Mouse (Mus musculus) left cerebral cortex, postnatal 14 days (tissue): ENCODE results near the gene Hmbs. TPM values are rescaled to one million over a fixed set of nuclear protein-coding genes. Genes with fewer than 3 reads are reported as not detected.
"Not testable (repeated sequence)": the region's sequence is repeated elsewhere in the genome, so short reads cannot be mapped to it uniquely, and the experiment has no call there.

ENCODE experiments used
- DNase-seq, 2 experiments: peaks; one replicate each; pipeline ENCODE4 v3.0.0; 2021 to 2022; ENCODE audit warnings: low spot score in 2 of 2, mixed read lengths in 1 of 2
- intact Hi-C: fragments of 180-260 bp; cut with DNase I; formaldehyde crosslinking; loops from one replicate; pipeline ENCODE4 v1.15.1; 2025
- microRNA-seq, 2 experiments: library from miRNA; unstranded; fragments of <30 nt; microRNA quantifications; one replicate each; pipeline ENCODE4 v1.2.0; 2022
- total RNA-seq, 2 experiments: library from RNA; stranded (reverse); gene quantifications; 2 replicates each; pipeline ENCODE4 v1.2.3; 2021

The Hmbs gene
- total RNA-seq, 2 experiments from 2014 or later: 18.3 to 20.2 TPM

GRCm38 (mm10) chr9:44310750-44311135 is 33.3 kb downstream of the Hmbs start:
- no peak for DNase-seq
- intact Hi-C loops: no loop called here

- intact Hi-C loops: no loop called here
- DNase-seq: no peak
These were observed 34.3 kb downstream of the Hmbs start for GRCm38 (mm10) chr9:44309756-44310155.

- no peak for DNase-seq
- intact Hi-C loops: no loop called here
These were observed 36.8 kb downstream of the Hmbs start for GRCm38 (mm10) chr9:44307248-44307647.

- no peak for DNase-seq
- intact Hi-C loops: no loop called here
These were observed 37.5 kb downstream of the Hmbs start for GRCm38 (mm10) chr9:44306532-44306931.

- intact Hi-C loops: no loop called here
- DNase-seq: peak; percentile 99
These were observed 38.5 kb downstream of the Hmbs start, which contains the start of gene Hinfp for GRCm38 (mm10) chr9:44305466-44306079. Hinfp (minus strand) TSS chr9:44305671.

GRCm38 (mm10) chr9:44300001-44300400 is 44.0 kb downstream of the Hmbs start:
- DNase-seq, intact Hi-C loops: not testable (repeated sequence)

- DNase-seq: peak in 1 of 2 experiments; percentile 43
- intact Hi-C loops: no loop called here
These were observed 51.5 kb downstream of the Hmbs start for GRCm38 (mm10) chr9:44292490-44292889.

- intact Hi-C loops: no loop called here
- no peak for DNase-seq
These were observed 55.1 kb downstream of the Hmbs start for GRCm38 (mm10) chr9:44288959-44289291.

- DNase-seq: peak in 1 of 2 experiments; percentile 47
- intact Hi-C loops: no loop called here
These were observed 55.7 kb downstream of the Hmbs start, which contains the start of gene Abcg4 for GRCm38 (mm10) chr9:44288076-44288958. Abcg4 (minus strand) TSS chr9:44288615.

- peak in 1 of 2 experiments; percentile 22 for DNase-seq
- intact Hi-C loops: no loop called here
These were observed 56.5 kb downstream of the Hmbs start for GRCm38 (mm10) chr9:44287401-44288075.

- intact Hi-C loops: no loop called here
- no peak for DNase-seq
These were observed 57.0 kb downstream of the Hmbs start for GRCm38 (mm10) chr9:44287003-44287400.

Small RNA genes lying within 50 kb of the gene (microRNA-seq; reads per million reads assigned to microRNA genes)
- 0 reads per million in 2 experiments for gene Gm44335

Other genes starting within 250 kb of the Hmbs start
- gene Mfrp, start 242.5 kb downstream of the Hmbs start, total RNA-seq: under 1 TPM; 0.46 to 0.82 TPM
- 10 to 100 TPM; 17.1 to 19.6 TPM for gene C1qtnf5, start 237.0 kb downstream of the Hmbs start, total RNA-seq
- under 1 TPM; 0.25 to 0.37 TPM for gene Gm49380, start 230.7 kb downstream of the Hmbs start, total RNA-seq
- gene Rnf26, start 230.7 kb downstream of the Hmbs start, total RNA-seq: 10 to 100 TPM; 28.1 to 31.9 TPM
- gene Mcam, start 209.8 kb downstream of the Hmbs start, total RNA-seq: 10 to 100 TPM; 20.3 to 22.0 TPM
- gene Cbl, start 110.2 kb downstream of the Hmbs start, total RNA-seq: 10 to 100 TPM; 44.9 to 48.9 TPM
- gene Ccdc153, start 103.6 kb downstream of the Hmbs start, total RNA-seq: 1 to 10 TPM; 1.2 to 1.4 TPM
- under 1 TPM; 0.53 to 0.82 TPM for gene Pdzd3, start 92.8 kb downstream of the Hmbs start, total RNA-seq
- 10 to 100 TPM; 11.4 to 11.6 TPM for gene Nlrx1, start 75.6 kb downstream of the Hmbs start, total RNA-seq
- 10 to 100 TPM; 62.2 to 67.9 TPM for gene Abcg4, start 55.6 kb downstream of the Hmbs start, total RNA-seq
- 10 to 100 TPM; 22.6 to 27.7 TPM for gene Hinfp, start 38.6 kb downstream of the Hmbs start, total RNA-seq
- 100 to 1,000 TPM; 177 to 213 TPM for gene C2cd2l, start 23.9 kb downstream of the Hmbs start, total RNA-seq
- 10 to 100 TPM; 14.8 to 14.9 TPM for gene Dpagt1, start 18.2 kb downstream of the Hmbs start, total RNA-seq
- gene H2afx, start 9.5 kb downstream of the Hmbs start, total RNA-seq: 10 to 100 TPM; 59.8 to 66.2 TPM
- 10 to 100 TPM; 44.2 to 44.6 TPM for gene Vps11, start 17.4 kb upstream of the Hmbs start, total RNA-seq
- 100 to 1,000 TPM; 100 to 101 TPM for gene Hyou1, start 35.3 kb upstream of the Hmbs start, total RNA-seq
- 10 to 100 TPM; 35.8 to 45.1 TPM for gene Slc37a4, start 52.6 kb upstream of the Hmbs start, total RNA-seq
- gene Rps25, start 62.9 kb upstream of the Hmbs start, total RNA-seq: 100 to 1,000 TPM; 572 to 612 TPM
- gene Trappc4, start 63.4 kb upstream of the Hmbs start, total RNA-seq: 10 to 100 TPM; 68.5 to 74.8 TPM
- 10 to 100 TPM; 16.2 to 21.2 TPM for gene Ccdc84, start 74.3 kb upstream of the Hmbs start, total RNA-seq
- not detected for gene Foxr1, start 96.9 kb upstream of the Hmbs start, total RNA-seq
- gene Upk2, start 110.7 kb upstream of the Hmbs start, total RNA-seq: not detected
- 10 to 100 TPM; 76.2 to 84.8 TPM for gene Bcl9l, start 138.6 kb upstream of the Hmbs start, total RNA-seq
- not detected for gene Cxcr5, start 217.6 kb upstream of the Hmbs start, total RNA-seq